ENCODE assay signal across 26 mouse cellular contexts in genomic region chr12:26754611-26755010, GRCm38 (mm10).
DNase-seq lines count a peak whose midpoint lies in the region; ATAC-seq and TF ChIP-seq lines count a peak whose summit lies in the region.
"Had no signal": no experiment of that assay in that cellular context is flagged by ENCODE, and none has a peak within 500 bp of the region (broad histone marks: within the 10 kb centered on the region; RNA-seq: fewer than 3 reads in every experiment).

No protein-coding gene starts in this region.

- H3K4me3 ChIP-seq in forebrain, embryonic 12.5 days (replicated peaks): no peak overlapping the region
- H3K4me3 ChIP-seq in forebrain, embryonic 15.5 days: no peak overlapping the region
- no peak overlapping the region for H3K4me3 ChIP-seq in midbrain, embryonic 11.5 days (ENCODE audit: low read depth, low read length)
- H3K4me3 ChIP-seq in midbrain, embryonic 16.5 days (ENCODE audit: low read depth, low read length): no peak overlapping the region
- H3K4me3 ChIP-seq: forebrain, embryonic 13.5 days; heart, embryonic 12.5 days; heart, embryonic 15.5 days; hindbrain, embryonic 10.5 days had no signal

- 72% methylated on average over 2 of the region's 2 CpGs for WGBS in forebrain, embryonic 12.5 days
- WGBS in forebrain, embryonic 15.5 days: 79% methylated on average over 2 of the region's 2 CpGs
- WGBS in midbrain, embryonic 11.5 days: 84% methylated on average over 2 of the region's 2 CpGs
- 62% methylated on average over 2 of the region's 2 CpGs for WGBS in midbrain, embryonic 16.5 days

- no peak for TF ChIP-seq CTCF in brain, embryonic 14.5 days (IDR thresholded peaks at IDR 0.05; ENCODE audit: borderline replicate concordance, extremely low read depth, insufficient read depth, insufficient read length)

- H3K4me2 ChIP-seq in forebrain, embryonic 12.5 days: no peak overlapping the region
- no peak overlapping the region for H3K4me2 ChIP-seq in forebrain, embryonic 15.5 days (replicated peaks)
- no peak overlapping the region for H3K4me2 ChIP-seq in midbrain, embryonic 11.5 days
- no peak overlapping the region for H3K4me2 ChIP-seq in midbrain, embryonic 16.5 days (ENCODE audit: low read length)
- H3K4me2 ChIP-seq: forebrain, embryonic 13.5 days; heart, embryonic 12.5 days; heart, embryonic 15.5 days; hindbrain, embryonic 14.5 days had no signal

- 0 out of 2 replicates have a peak, but pooled peaks have one; percentile 33 for ATAC-seq in forebrain, embryonic 12.5 days (ENCODE audit: low FRiP score)
- ATAC-seq in forebrain, embryonic 15.5 days (replicated peaks): no peak
- ATAC-seq in midbrain, embryonic 11.5 days (ENCODE audit: low FRiP score): no peak
- ATAC-seq in midbrain, embryonic 16.5 days: no peak
- ATAC-seq: forebrain, embryonic 13.5 days; Patski had no signal

- H3K9ac ChIP-seq in forebrain, embryonic 12.5 days: no peak overlapping the region
- H3K9ac ChIP-seq in forebrain, embryonic 15.5 days (replicated peaks): no peak overlapping the region
- no peak overlapping the region for H3K9ac ChIP-seq in midbrain, embryonic 11.5 days (ENCODE audit: low read length)
- H3K9ac ChIP-seq in midbrain, embryonic 16.5 days (ENCODE audit: low read depth, low read length): no peak overlapping the region
- H3K9ac ChIP-seq: forebrain, embryonic 13.5 days; heart, embryonic 12.5 days; heart, embryonic 15.5 days; hindbrain, embryonic 14.5 days had no signal

- TF ChIP-seq POLR2A in brain, embryonic 14.5 days (IDR thresholded peaks at IDR 0.05; ENCODE audit: borderline replicate concordance, extremely low read depth, insufficient read depth, insufficient read length, poor library complexity, severe bottlenecking): no peak

- peak; percentile 60 for DNase-seq in midbrain, embryonic 11.5 days (ENCODE audit: low spot score, missing footprints)
- peak; percentile 59 for DNase-seq in brain, embryonic 14.5 days (ENCODE audit: low read depth)
- peak; percentile 49 for DNase-seq in retina, postnatal 1 day
- DNase-seq in layer of hippocampus, adult 11-12 months (ENCODE audit: low spot score): no peak
- DNase-seq: adrenal gland, postnatal 10 days; adrenal gland, postnatal 36 days; B cell, adult 2 months; cerebellum, adult 11 months; cerebellum, adult 2 months; cerebellum, adult 9-11 months; cerebellum, postnatal 25 days; gastrocnemius, postnatal 25 days; heart, adult 18-20 months; heart, postnatal 10 days; heart, postnatal 36 days had no signal

- H3K27me3 ChIP-seq in forebrain, embryonic 12.5 days: no peaks in the 10 kb centered on the region
- H3K27me3 ChIP-seq in forebrain, embryonic 15.5 days: no peaks in the 10 kb centered on the region
- H3K27me3 ChIP-seq in midbrain, embryonic 11.5 days (ENCODE audit: control insufficient read depth, insufficient read depth, low read length): no peaks in the 10 kb centered on the region
- no peaks in the 10 kb centered on the region for H3K27me3 ChIP-seq in midbrain, embryonic 16.5 days (ENCODE audit: control insufficient read depth, insufficient read depth, low read depth, low read length)
- H3K27me3 ChIP-seq: CH12.LX; forebrain, embryonic 13.5 days; heart, embryonic 12.5 days; heart, embryonic 15.5 days; Patski had no signal

- no peak overlapping the region for H3K27ac ChIP-seq in forebrain, embryonic 12.5 days
- H3K27ac ChIP-seq in forebrain, embryonic 15.5 days (replicated peaks): no peak overlapping the region
- H3K27ac ChIP-seq in midbrain, embryonic 11.5 days (ENCODE audit: low read depth, low read length): no peak overlapping the region
- H3K27ac ChIP-seq in midbrain, embryonic 16.5 days (ENCODE audit: low read length): no peak overlapping the region
- H3K27ac ChIP-seq: forebrain, embryonic 13.5 days; heart, embryonic 15.5 days; hindbrain, embryonic 10.5 days; hindbrain, embryonic 14.5 days had no signal

- H3K36me3 ChIP-seq in forebrain, embryonic 12.5 days (replicated peaks): no peaks in the 10 kb centered on the region
- H3K36me3 ChIP-seq in forebrain, embryonic 15.5 days: no peaks in the 10 kb centered on the region
- H3K36me3 ChIP-seq in midbrain, embryonic 11.5 days (ENCODE audit: control insufficient read depth, insufficient read depth, low read length): no peaks in the 10 kb centered on the region
- no peaks in the 10 kb centered on the region for H3K36me3 ChIP-seq in midbrain, embryonic 16.5 days (ENCODE audit: control insufficient read depth, insufficient read depth, low read length)
- H3K36me3 ChIP-seq: G1E; heart, embryonic 12.5 days; heart, embryonic 15.5 days; hindbrain, embryonic 10.5 days had no signal

- H3K4me1 ChIP-seq in forebrain, embryonic 12.5 days: peaks cover 11% of the 10 kb centered on the region
- H3K4me1 ChIP-seq in forebrain, embryonic 15.5 days: no peaks in the 10 kb centered on the region
- 0 out of 2 replicates have a peak, but pooled peaks cover 2% of the 10 kb centered on the region for H3K4me1 ChIP-seq in midbrain, embryonic 11.5 days (ENCODE audit: control insufficient read depth, insufficient read depth, low read length)
- H3K4me1 ChIP-seq in midbrain, embryonic 16.5 days (ENCODE audit: control insufficient read depth, insufficient read depth, low read length): peaks cover 2% of the 10 kb centered on the region; the same call in 1 of the 2 replicates
- H3K4me1 ChIP-seq: forebrain, embryonic 13.5 days; heart, embryonic 12.5 days; heart, embryonic 15.5 days had no signal

- H3K9me3 ChIP-seq in forebrain, embryonic 12.5 days: no peaks in the 10 kb centered on the region
- H3K9me3 ChIP-seq in forebrain, embryonic 15.5 days: no peaks in the 10 kb centered on the region
- H3K9me3 ChIP-seq in midbrain, embryonic 11.5 days (ENCODE audit: control insufficient read depth, low read length): no peaks in the 10 kb centered on the region
- H3K9me3 ChIP-seq in midbrain, embryonic 16.5 days (replicated peaks; ENCODE audit: control insufficient read depth, low read length, poor library complexity, severe bottlenecking): no peaks in the 10 kb centered on the region
- H3K9me3 ChIP-seq: forebrain, embryonic 13.5 days; heart, embryonic 12.5 days; heart, embryonic 15.5 days; hindbrain, embryonic 10.5 days had no signal
